Mouse (Mus musculus) brain, embryonic 14.5 days (tissue): ENCODE measurements at regions not wholly inside any gene's neighbourhood (a gene's known extent, or its start where the extent isn't known, plus 50 kb on each side); places are given as distances from the start of the nearest gene placed in this dataset.

Source experiments
- DNase-seq: peaks from one replicate; pipeline ENCODE4 v3.0.0-alpha.2; 2011; ENCODE audit warnings: low read depth
- CTCF ChIP-seq: fragments of 200-500 bp; IDR thresholded peaks from 2 replicates; pipeline ENCODE4 v1.5.1; 2012; ENCODE audit warnings: inconsistent platforms, mild to moderate bottlenecking, moderate library complexity, borderline replicate concordance; ENCODE audit not compliant: insufficient read depth, insufficient read length; ENCODE audit errors: extremely low read depth
- POLR2A ChIP-seq: fragments of 200-500 bp; IDR thresholded peaks from 2 replicates; pipeline ENCODE4 v1.6.1; 2012; ENCODE audit warnings: mild to moderate bottlenecking, inconsistent platforms, borderline replicate concordance; ENCODE audit not compliant: poor library complexity, insufficient read depth, insufficient read length, severe bottlenecking; ENCODE audit errors: extremely low read depth

DNA sequence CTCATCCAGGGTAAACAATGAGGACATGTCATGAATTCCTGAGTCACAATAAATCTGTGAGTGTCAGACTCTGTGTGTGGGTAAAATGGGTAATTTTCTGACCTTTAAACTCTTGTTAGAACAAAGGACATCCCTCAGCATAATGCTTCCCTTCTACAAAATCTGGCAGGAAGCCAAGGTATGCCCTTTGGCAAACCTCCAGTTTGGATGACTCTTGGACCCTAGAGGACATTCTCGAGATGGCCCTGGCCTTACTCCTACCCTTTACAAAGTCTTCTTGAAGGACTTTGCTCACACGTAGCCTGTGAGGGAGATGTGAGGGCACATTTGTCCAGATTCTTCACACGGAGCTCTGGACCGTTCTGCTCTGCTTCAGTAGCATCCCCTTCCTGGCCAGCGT lies 338.8 kb upstream of the Ddhd1 start:
- TF ChIP-seq CTCF, result no peak
- TF ChIP-seq POLR2A, result no peak

GRCm38 (mm10) chr14:46004078-46004477 lies 346.1 kb upstream of the Ddhd1 start:
- TF ChIP-seq POLR2A (no peak), CTCF (no peak)
- no peak for DNase-seq

More for the DNA sequence above, 338.8 kb upstream of the Ddhd1 start:
- DNase-seq, result peak; percentile 25

GRCm38 (mm10) chr14:46005307-46005706 lies 347.4 kb upstream of the Ddhd1 start:
- DNase-seq, result no peak
- TF ChIP-seq POLR2A, result no peak
- no peak for TF ChIP-seq CTCF

DNA sequence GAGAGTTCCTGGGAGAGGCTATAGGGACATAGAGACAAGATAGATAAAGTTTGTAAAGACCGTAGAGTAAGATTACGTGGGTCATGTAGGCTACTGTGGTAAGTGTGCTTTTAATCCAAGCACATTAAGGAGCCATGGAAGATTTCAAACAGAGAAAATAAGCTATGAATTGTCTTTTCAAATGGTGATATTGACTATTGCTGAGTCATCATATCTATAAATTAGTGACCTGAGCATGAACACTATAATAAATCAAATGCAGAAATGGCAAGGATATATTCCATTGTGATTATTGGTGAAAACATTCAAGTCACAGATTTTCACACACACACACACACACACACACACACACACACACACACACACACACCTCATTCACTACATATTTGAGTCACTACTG lies 355.3 kb upstream of the Ddhd1 start:
- TF ChIP-seq CTCF (no peak), POLR2A (no peak)
- no peak for DNase-seq

- no peak for DNase-seq
- TF ChIP-seq CTCF (no peak), POLR2A (no peak)
Observed at GRCm38 (mm10) chr14:46014090-46014489, 356.1 kb upstream of the Ddhd1 start.

DNA sequence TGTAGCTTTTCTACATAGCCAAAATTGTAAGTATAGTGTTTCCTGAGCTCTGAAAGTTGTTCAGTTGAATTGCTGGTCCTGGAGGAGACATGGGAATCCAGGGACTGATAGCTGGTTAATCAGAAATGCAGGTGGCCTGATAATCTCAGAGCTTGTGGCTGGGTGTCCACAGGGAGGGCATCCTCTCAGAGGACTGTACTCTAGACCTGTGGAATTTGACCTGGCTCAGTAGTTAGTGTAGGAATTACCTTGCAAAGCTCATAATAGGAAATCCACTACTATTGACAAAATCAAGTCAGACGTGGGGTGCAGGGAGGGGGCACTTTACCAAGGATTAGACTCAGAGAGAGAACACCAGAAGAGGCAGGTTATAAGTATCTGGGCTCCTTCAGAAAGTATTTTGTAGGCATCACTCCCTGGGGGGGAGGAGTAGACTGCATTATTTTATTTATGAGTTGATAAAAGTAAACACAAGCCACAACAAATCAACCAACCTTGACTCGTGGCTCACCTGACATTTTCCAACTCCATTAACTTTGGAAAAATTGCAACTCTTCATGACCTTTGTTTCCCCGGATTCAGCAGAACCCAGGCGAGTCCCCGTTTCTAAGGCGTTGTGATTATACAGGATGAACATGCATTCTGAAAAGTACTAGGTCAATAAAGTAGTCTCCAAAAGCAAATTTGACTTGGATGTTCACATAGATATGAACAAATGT lies 357.9 kb upstream of the Ddhd1 start:
- no peak for TF ChIP-seq POLR2A
- no peak for TF ChIP-seq CTCF
- DNase-seq, result no peak

DNA sequence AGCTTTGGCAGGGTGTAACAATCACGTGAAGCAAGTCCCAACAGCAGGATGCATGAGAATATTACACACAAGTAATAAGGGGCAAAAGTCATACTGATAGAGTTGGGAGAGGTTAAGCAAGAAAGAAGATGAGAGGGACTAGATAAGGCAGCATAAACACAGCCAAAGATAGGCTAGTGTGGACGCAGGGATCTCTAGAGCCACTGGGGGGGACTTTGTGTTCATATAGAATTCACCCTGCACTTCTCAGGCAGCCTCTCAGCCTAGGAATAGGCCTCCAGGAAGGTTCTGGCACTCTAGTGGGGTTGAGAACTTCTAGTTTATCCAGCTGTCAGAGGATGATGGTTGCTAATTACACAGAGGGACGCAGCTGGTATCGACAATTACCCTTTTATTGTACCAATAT lies 358.8 kb upstream of the Ddhd1 start:
- DNase-seq, result peak; percentile 26
- TF ChIP-seq POLR2A (no peak), CTCF (no peak)

DNA sequence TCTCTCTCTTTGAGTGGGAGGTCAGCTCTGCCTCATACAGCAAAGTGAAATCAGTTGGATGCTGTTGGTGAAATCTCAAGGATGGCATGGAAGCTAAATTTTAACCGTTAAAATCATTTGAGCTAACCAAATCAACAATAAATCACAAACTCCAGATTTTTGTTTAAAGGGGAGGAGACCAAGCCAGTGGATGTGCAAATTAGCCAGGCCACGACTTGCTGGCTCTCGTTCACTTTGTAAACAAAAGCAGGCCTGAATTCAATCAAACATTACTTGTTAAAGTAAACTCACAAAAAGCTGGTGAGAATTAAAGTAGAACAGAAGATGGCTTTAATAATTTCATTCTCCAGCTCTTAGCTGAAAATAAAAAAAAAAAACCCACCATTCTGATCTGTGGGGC lies 359.3 kb upstream of the Ddhd1 start:
- DNase-seq, result no peak
- no peak for TF ChIP-seq POLR2A
- no peak for TF ChIP-seq CTCF

- DNase-seq, result no peak
- no peak for TF ChIP-seq POLR2A
- TF ChIP-seq CTCF, result no peak
Observed at GRCm38 (mm10) chr14:46017976-46018375, 360.0 kb upstream of the Ddhd1 start.

DNA sequence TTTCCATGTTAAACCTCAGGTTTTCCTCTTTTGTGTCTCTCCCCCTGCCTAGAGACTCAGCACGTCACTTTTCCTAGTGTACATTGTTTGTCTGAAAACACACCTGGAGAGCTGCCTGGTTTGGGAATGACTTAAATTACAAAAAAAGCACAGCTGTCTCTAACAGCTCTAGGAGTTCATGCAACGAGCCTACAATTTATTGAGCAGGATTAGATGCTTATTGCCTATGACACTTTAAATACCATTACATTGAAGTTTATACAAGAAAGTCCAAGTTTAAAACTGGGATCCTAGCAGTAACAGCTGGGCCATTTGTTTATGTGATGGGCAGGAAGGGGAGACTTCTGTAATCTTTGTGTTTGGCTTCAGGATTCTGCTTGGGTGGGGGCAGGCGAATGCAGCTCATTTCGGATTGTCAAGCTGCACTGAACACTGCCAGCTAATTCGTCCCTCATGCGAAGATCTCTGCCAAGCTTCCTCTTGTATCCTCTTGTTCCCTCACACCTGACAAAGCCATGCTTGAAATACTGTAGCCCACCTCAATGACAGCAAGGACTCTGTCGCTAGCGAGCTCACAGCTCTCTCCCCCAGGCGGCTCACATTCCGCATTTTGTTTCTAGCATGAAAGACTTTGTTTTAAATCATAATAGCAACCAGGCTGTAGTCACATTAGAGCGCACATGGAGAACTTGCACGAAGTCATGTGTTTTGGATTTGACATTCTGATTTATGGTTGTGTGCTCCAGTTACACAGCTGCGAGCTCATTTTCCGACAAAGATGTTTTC lies 359.8 kb upstream of the Gm15217 start:
- DNase-seq, result no peak

DNA sequence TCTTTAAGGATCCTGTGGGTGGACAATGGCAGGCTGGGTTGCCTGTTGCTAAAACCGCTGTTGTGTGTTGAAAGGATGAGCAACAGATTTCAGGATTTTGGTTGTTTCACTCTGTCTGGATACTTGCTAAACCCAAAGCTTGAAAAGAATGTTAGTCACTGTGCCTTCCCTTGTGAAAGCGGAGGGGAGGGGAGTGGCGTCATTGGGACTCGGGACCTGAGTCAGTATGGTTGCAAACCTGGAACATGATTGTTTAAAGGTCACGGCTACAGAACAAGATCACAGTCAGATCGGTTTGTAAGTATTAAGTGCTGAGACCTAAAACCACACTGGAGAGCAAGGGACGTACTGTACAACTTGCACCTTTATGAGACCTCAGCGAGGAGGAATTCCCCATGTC lies 344.9 kb upstream of the Gm15217 start:
- TF ChIP-seq POLR2A (no peak), CTCF (no peak)
- no peak for DNase-seq

More for the DNA sequence above, 359.8 kb upstream of the Gm15217 start:
- TF ChIP-seq POLR2A (no peak), CTCF (no peak)
